Mouse (Mus musculus): ENCODE data around the gene Olfr916. TPM values are rescaled to one million over a fixed set of nuclear protein-coding genes. Genes with fewer than 3 reads are reported as not detected.

The Olfr916 gene
- not detected in 2 replicates for total RNA-seq (2021)
- long read RNA-seq: 0 reads

- DNase-seq: no peak
Observed at GRCm38 (mm10) chr9:38659775-38660174, at the start of gene Olfr916. Olfr916 (minus strand) TSS chr9:38659875.

DNA sequence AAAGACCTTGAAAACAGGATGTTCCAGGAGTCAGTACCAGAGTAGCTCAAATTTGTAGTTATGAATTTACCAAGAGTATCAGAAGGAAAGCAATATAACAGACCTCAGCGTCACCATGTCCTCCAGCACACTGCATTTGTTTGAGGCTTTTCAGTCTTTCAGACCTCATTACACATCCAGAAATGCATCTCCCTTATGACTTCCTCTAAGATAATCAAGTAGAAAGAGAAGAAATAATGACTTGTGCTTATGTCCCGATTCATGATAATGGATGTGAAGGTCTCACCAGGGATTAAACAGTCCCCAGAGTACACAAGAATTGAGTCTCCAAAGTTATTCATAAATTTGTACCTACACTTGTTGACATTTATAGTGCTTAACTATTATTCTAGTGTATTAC, 14.8 kb upstream of the Olfr916 start, which contains the start of gene Olfr918:
Olfr918 (minus strand) TSS at position 101 of the 400 bp plus-strand sequence.
- DNase-seq: no peak

DNA sequence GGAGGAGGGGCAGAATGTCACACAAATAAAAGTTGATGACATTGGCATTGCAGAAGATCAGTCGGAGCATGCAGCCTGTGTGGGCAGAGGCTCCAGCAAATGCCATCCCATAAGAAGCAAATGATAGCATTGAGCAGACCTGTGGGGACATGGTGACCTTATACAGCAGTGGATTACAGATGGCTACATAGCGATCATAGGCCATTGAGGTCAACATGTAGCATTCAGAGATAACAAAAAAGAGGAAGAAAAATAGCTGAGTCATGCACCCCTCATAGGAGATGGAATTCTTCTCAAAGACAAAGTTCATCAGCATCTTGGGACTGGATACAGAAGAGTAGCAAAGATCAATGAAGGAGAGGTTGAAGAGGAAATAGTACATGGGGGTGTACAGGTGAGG, 13.2 kb upstream of the Olfr916 start:
- no peak for DNase-seq

GRCm38 (mm10) chr9:38665742-38666141, 6.1 kb upstream of the Olfr916 start, which contains the start of gene Olfr917:
Olfr917 (minus strand) TSS chr9:38665842.
- DNase-seq: no peak

DNA sequence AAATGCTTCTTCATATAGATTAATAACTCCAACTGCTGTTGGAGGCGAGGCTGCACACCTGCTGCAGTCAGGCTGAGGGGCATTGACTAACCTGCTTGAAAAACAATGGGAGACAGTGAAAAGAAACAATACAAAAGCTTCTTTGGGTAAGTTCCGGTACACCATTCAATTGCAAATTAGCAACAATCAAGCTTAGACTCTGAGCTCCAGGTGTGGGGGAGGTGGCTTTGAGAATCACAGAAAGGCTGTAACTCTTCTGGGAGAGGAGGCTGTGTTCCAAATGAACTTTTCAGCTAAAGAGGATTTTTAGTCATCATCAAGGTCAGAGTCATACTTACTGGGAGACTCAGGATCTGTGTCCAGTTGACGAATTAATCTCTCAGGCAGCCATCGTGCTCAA, 27.3 kb downstream of the Olfr916 start:
- no peak for DNase-seq

Other genes starting within 250 kb of the Olfr916 start
- gene Olfr901, start 230.4 kb downstream of the Olfr916 start, total RNA-seq (2021): not detected in 2 replicates
- gene Olfr902, start 212.2 kb downstream of the Olfr916 start, total RNA-seq (2021): not detected in 2 replicates
- not detected in 2 replicates for gene Olfr904, start 196.7 kb downstream of the Olfr916 start, total RNA-seq (2021)
- not detected in 2 replicates for gene Olfr905, start 188.8 kb downstream of the Olfr916 start, total RNA-seq (2021)
- gene Olfr906, start 172.8 kb downstream of the Olfr916 start, total RNA-seq (2021): not detected in 2 replicates
- not detected in 2 replicates for gene Olfr907, start 164.1 kb downstream of the Olfr916 start, total RNA-seq (2021)
- not detected in 2 replicates for gene Olfr911-ps1, start 138.3 kb downstream of the Olfr916 start, total RNA-seq (2021)
- not detected in 2 replicates for gene Olfr910, start 122.0 kb downstream of the Olfr916 start, total RNA-seq (2021)
- gene Olfr912, start 79.7 kb downstream of the Olfr916 start, total RNA-seq (2021): not detected in 2 replicates
- gene Olfr913, start 67.1 kb downstream of the Olfr916 start, total RNA-seq (2021): not detected in 2 replicates
- not detected in 2 replicates for gene Olfr914, start 54.8 kb downstream of the Olfr916 start, total RNA-seq (2021)
- not detected in 2 replicates for gene Olfr917, start 6.0 kb upstream of the Olfr916 start, total RNA-seq (2021)
- gene Olfr918, start 14.7 kb upstream of the Olfr916 start, total RNA-seq (2021): not detected in 2 replicates
- gene Olfr919, start 43.8 kb upstream of the Olfr916 start, total RNA-seq (2021): not detected in 2 replicates
- 39.8 and 55.8 TPM in 2 replicates for gene Vwa5a, start 58.4 kb upstream of the Olfr916 start, total RNA-seq (2021)
- 0.14 and 0.46 TPM in 2 replicates for gene Olfr920, start 92.4 kb upstream of the Olfr916 start, total RNA-seq (2021)
- not detected in 2 replicates for gene Olfr921, start 113.2 kb upstream of the Olfr916 start, total RNA-seq (2021)
- not detected in 2 replicates for gene Olfr922, start 154.7 kb upstream of the Olfr916 start, total RNA-seq (2021)
- not detected in 2 replicates for gene Olfr923, start 166.7 kb upstream of the Olfr916 start, total RNA-seq (2021)
- not detected in 2 replicates for gene Olfr924, start 184.6 kb upstream of the Olfr916 start, total RNA-seq (2021)
- not detected in 2 replicates for gene Olfr26, start 195.2 kb upstream of the Olfr916 start, total RNA-seq (2021)
- not detected in 2 replicates for gene Olfr926, start 217.3 kb upstream of the Olfr916 start, total RNA-seq (2021)